Mouse (Mus musculus): ENCODE data around the gene 4632433K11Rik.
"Not testable (repeated sequence)": the region's sequence is repeated elsewhere in the genome, so short reads cannot be mapped to it uniquely, and the experiment has no call there.

GRCm38 (mm10) chr7:5079365-5080009 lies 45.6 kb downstream of the 4632433K11Rik start:
- not testable (repeated sequence) for TF ChIP-seq CTCF (conservative IDR thresholded peaks at IDR 0.05; ENCODE audit: low read length); NANOG (IDR thresholded peaks at IDR 0.05; ENCODE audit: borderline replicate concordance, low read length); POU5F1 (IDR thresholded peaks at IDR 0.05; ENCODE audit: borderline replicate concordance, low read length)

Measured in E14TG2a.4 (cell line).